Mouse (Mus musculus): ENCODE data around the gene Cdc42bpb. TPM values are rescaled to one million over a fixed set of nuclear protein-coding genes. Genes with fewer than 3 reads are reported as not detected.

Gene Cdc42bpb
- polyA plus RNA-seq, 1 experiment from 2014 or later = 39.8 TPM

DNA sequence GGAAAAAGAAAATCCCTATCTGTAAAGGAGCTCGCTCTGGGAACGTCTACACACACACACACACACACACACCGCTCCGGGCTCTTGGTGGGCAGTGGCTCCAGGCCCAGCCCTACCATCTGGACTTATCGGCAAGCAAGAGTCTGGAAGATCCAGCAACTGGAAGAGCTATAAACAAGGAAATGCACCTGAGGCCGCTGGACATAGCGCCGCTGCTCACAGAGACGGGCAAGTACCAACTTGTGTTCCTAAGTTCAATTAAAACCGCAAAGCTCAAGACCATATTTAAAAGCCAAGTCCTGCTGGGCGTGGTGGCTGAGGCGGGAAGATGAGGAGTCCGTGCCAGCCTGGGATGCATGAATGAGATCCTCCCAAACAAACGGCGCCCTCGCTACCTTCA lies 16.8 kb downstream of the Cdc42bpb start:
- Histone ChIP-seq H3K27me3 (no peaks in the 10 kb centered on the region), H3K36me3 (no peaks in the 10 kb centered on the region), H3K4me2 (replicated peaks) (no peak overlapping the region), H3K4me3 (replicated peaks) (no peak overlapping the region), H3K4me1 (replicated peaks) (peaks cover 44% of the 10 kb centered on the region), H3K9me3 (no peaks in the 10 kb centered on the region), H3K9ac (replicated peaks) (no peak overlapping the region), H3K27ac (no peak overlapping the region)
- no peak for ATAC-seq
- 92% methylated on average over 16 of the region's 16 CpGs for WGBS

DNA sequence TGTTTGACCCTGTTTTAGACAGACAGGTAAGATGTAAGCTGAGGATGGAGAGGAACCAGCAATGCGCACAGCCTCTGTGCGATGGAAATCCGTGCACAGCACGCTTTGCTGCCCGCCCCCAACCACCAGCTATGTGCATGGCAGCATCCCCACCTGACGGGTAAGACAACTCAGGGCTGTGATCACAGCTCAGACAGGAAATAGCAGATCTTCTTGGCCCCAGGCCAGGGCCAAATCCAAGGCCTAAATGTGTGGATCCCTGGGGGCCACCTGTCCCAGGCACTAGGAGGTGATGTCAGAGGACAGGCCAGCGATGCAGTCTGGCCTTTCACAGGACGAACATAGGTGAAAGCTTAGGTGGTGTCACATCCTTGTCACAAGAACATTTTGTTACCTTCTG lies 21.3 kb downstream of the Cdc42bpb start:
- H3K9ac ChIP-seq (replicated peaks) = no peak overlapping the region
- no peaks in the 10 kb centered on the region for H3K9me3 ChIP-seq
- WGBS = 93% methylated on average over 8 of the region's 8 CpGs
- ATAC-seq = no peak
- no peak overlapping the region for H3K27ac ChIP-seq
- 0 out of 2 replicates have a peak, but pooled peaks cover 4% of the 10 kb centered on the region for H3K36me3 ChIP-seq
- H3K4me3 ChIP-seq (replicated peaks) = no peak overlapping the region
- no peak overlapping the region for H3K4me2 ChIP-seq (replicated peaks)
- H3K27me3 ChIP-seq = no peaks in the 10 kb centered on the region
- peaks cover 62% of the 10 kb centered on the region for H3K4me1 ChIP-seq (replicated peaks)

DNA sequence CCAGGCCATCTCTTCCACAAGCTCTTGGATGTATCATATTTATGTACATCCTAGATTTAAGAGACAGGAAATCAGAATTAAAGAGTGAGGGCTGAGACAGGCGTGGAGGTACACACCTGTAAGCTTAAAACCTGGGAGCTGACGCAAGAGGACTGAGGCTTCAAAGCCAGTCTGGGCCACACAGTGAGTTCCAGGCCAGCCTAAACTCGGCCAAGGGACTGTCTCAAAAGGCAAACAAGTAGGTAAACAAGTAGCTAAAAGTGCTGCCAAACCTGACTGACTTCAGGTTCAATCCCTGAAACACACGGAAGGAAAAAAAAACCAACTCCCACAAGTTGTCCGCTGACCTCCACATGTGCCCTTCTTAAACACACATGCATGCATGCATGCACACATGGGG lies 23.4 kb downstream of the Cdc42bpb start:
- WGBS = 81% methylated on average over 5 of the region's 5 CpGs
- ATAC-seq = no peak
- H3K9me3 ChIP-seq = no peaks in the 10 kb centered on the region
- H3K4me3 ChIP-seq (replicated peaks) = no peak overlapping the region
- peak overlapping the region; percentile 48 for H3K27ac ChIP-seq
- H3K4me1 ChIP-seq (replicated peaks) = peaks cover 60% of the 10 kb centered on the region
- H3K9ac ChIP-seq (replicated peaks) = peak overlapping the region; percentile 0; the same call in 1 of the 2 replicates
- no peaks in the 10 kb centered on the region for H3K27me3 ChIP-seq
- H3K36me3 ChIP-seq = 0 out of 2 replicates have a peak, but pooled peaks cover 4% of the 10 kb centered on the region
- no peak overlapping the region for H3K4me2 ChIP-seq (replicated peaks)

DNA sequence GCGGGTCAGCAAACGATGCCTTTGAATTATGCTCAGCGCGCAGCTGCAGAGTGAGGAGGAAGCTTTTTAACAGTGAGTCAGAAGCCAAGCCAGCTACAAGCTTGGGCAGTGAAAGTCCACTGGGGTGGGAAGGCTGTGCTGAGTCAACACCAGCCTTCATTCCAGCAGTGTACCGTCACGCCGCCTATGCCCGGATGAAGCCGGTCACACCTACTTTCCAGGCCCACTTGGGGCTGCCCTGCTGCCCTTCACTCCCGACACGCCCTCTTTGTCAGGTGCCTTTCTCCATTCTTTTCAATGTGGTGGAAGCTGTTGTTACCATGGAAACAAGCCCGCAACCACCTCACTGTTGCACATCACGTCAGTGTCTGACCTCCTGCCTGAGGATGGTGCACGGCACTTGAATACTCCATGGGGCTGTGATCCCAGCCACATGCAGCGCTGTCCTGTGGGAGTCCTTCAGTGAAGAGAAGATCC lies 24.0 kb downstream of the Cdc42bpb start:
- Histone ChIP-seq H3K27ac (peak overlapping the region; percentile 48), H3K36me3 (0 out of 2 replicates have a peak, but pooled peaks cover 4% of the 10 kb centered on the region), H3K9ac (replicated peaks) (peak overlapping the region; percentile 0; the same call in 1 of the 2 replicates), H3K4me3 (replicated peaks) (no peak overlapping the region), H3K4me1 (replicated peaks) (peaks cover 65% of the 10 kb centered on the region), H3K9me3 (no peaks in the 10 kb centered on the region), H3K4me2 (replicated peaks) (peak overlapping the region; percentile 7), H3K27me3 (no peaks in the 10 kb centered on the region)
- WGBS = 47% methylated on average over 15 of the region's 15 CpGs
- peak; percentile 86 for ATAC-seq

DNA sequence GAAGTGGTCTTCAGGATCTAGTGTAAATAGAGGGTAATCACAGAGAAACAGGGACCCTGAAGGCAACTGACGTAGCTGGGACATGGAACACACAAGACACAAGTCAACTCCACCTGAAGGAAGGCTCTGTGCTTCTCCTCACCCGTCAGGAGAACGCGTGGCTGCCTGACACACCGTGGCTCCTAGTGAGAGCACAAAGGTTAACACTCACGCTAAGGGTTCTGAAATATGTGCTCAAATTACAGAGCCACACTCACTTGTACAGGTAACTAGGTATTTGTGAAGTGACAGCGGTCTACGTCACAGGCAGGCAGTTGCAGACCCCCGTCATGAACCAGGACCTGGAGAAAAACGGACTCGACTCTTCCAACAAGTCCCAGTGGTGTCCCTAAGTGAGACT lies 24.5 kb downstream of the Cdc42bpb start:
- no peaks in the 10 kb centered on the region for H3K9me3 ChIP-seq
- peaks cover 60% of the 10 kb centered on the region for H3K4me1 ChIP-seq (replicated peaks)
- 0 out of 2 replicates have a peak overlapping the region, but pooled peaks have one; percentile 0 for H3K9ac ChIP-seq (replicated peaks)
- no peak for ATAC-seq
- H3K27ac ChIP-seq = peak overlapping the region; percentile 48; the same call in 1 of the 2 replicates
- WGBS = 90% methylated on average over 11 of the region's 11 CpGs
- peak overlapping the region; percentile 7; the same call in 1 of the 2 replicates for H3K4me2 ChIP-seq (replicated peaks)
- no peaks in the 10 kb centered on the region for H3K27me3 ChIP-seq
- H3K4me3 ChIP-seq (replicated peaks) = no peak overlapping the region
- H3K36me3 ChIP-seq = 0 out of 2 replicates have a peak, but pooled peaks cover 4% of the 10 kb centered on the region

DNA sequence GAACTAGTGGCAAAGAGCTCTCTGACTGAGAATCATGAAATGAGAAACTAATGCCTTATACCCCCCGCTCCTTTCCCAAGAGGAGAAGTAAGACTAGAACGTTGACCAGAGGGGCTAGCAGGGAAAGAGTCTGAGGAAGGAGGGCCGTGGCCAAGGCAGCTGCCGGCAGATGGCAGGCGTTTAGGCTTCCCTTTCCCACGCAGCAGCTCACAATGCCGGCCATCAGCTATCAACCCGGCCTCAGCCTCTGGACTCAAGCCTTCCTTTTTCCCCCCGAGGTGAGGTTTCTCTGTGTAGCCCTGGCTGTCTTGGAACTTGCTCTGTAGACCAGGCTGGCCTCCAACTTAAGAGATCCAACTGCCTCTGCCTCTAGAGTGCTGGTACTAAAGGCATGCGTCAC lies 25.0 kb downstream of the Cdc42bpb start:
- Histone ChIP-seq H3K9ac (replicated peaks) (no peak overlapping the region), H3K27me3 (no peaks in the 10 kb centered on the region), H3K4me2 (replicated peaks) (no peak overlapping the region), H3K36me3 (0 out of 2 replicates have a peak, but pooled peaks cover 4% of the 10 kb centered on the region), H3K4me3 (replicated peaks) (no peak overlapping the region), H3K27ac (peak overlapping the region; percentile 25; the same call in 1 of the 2 replicates), H3K4me1 (replicated peaks) (peaks cover 56% of the 10 kb centered on the region), H3K9me3 (no peaks in the 10 kb centered on the region)
- 89% methylated on average over 10 of the region's 10 CpGs for whole genome bisulfite sequencing
- no peak for ATAC-seq

DNA sequence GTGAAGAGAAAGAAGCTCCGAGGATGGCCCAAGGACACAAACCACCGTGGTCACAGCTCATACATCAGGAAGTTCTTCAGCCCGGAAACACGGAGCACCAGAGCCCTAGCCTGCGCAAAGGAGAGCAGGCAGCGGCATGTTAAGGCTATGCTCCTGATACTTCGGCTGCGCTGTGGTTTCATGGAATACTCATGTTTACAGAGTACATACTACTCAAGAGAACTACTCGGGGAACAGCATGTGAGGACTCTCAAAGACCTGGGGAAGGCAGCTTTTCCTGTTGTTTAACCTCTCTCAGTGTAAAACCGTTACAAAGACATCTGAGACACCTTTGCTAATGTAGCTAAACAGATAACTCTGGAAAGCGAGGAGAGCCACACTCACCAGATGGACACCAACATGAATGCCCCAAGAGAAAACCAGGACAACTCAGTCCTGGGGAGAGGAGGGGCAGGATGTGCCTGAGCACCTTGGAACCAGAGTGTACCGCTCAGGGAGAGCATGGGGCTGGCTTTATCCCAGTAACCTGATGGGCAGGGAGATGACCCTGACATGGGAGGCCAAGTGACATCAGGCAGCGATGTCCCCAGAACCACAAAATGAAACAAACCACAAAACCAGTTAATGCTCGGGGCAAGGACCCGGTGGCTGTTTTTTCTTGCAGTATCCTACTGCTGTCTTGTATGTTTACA lies 27.8 kb downstream of the Cdc42bpb start:
- 91% methylated on average over 14 of the region's 15 CpGs for WGBS
- H3K27ac ChIP-seq = no peak overlapping the region

DNA sequence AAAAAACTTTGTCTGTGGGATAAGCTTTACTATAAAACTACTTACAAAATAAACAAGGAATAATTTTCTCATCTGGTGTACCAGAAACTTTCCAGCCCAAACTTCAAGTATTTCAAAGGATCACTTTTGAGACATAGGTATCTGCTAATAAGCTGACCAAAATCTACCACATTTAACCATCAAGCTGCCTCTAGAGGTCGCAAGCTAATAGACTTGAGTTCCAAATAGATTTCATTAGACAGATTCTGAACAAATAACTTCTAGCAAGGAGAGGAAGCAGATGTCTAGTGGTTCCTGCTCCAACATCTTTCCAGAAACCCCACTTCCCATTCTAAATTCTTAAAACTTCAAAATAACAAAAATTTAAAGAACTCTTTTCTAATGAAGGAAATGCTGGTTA lies 33.6 kb downstream of the Cdc42bpb start:
- Histone ChIP-seq H3K4me3 (replicated peaks) (no peak overlapping the region), H3K9ac (replicated peaks) (no peak overlapping the region), H3K27ac (no peak overlapping the region), H3K9me3 (no peaks in the 10 kb centered on the region), H3K27me3 (no peaks in the 10 kb centered on the region), H3K36me3 (peaks cover 38% of the 10 kb centered on the region), H3K4me2 (replicated peaks) (no peak overlapping the region), H3K4me1 (replicated peaks) (peaks cover 7% of the 10 kb centered on the region)
- WGBS = 74% methylated on average over 1 of the region's 1 CpGs
- ATAC-seq = no peak

More for the DNA sequence above, 27.8 kb downstream of the Cdc42bpb start:
- H3K27me3 ChIP-seq = no peaks in the 10 kb centered on the region
- peaks cover 37% of the 10 kb centered on the region for H3K4me1 ChIP-seq (replicated peaks)
- no peaks in the 10 kb centered on the region for H3K9me3 ChIP-seq
- H3K36me3 ChIP-seq = 0 out of 2 replicates have a peak, but pooled peaks cover 4% of the 10 kb centered on the region
- H3K4me2 ChIP-seq (replicated peaks) = no peak overlapping the region
- H3K9ac ChIP-seq (replicated peaks) = no peak overlapping the region
- no peak for ATAC-seq
- H3K4me3 ChIP-seq (replicated peaks) = no peak overlapping the region

DNA sequence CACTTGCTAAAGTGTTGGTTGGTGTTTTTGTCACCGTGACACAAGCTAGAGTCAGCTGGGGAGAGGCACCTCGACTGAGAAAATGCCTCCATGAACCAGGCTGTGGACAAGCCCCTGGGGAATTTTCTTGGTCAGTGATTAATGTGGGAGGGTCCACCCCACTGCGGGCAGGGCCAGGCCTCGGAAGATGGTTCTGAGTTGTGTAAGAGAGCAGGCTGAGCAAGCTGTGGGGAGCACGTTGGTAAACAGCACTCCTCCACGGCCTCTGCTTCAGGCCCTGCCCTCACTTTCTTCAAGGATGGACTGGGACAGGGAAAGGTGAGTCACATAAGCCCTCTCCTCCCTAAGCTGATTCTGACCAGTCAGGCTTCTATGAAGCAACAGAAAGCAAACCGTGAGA lies 36.8 kb downstream of the Cdc42bpb start:
- ATAC-seq = no peak
- 86% methylated on average over 7 of the region's 7 CpGs for WGBS
- H3K36me3 ChIP-seq = peaks cover 71% of the 10 kb centered on the region
- H3K4me1 ChIP-seq (replicated peaks) = no peaks in the 10 kb centered on the region
- no peaks in the 10 kb centered on the region for H3K9me3 ChIP-seq
- no peaks in the 10 kb centered on the region for H3K27me3 ChIP-seq
- no peak overlapping the region for H3K4me2 ChIP-seq (replicated peaks)
- H3K27ac ChIP-seq = no peak overlapping the region
- H3K4me3 ChIP-seq (replicated peaks) = no peak overlapping the region
- H3K9ac ChIP-seq (replicated peaks) = no peak overlapping the region

DNA sequence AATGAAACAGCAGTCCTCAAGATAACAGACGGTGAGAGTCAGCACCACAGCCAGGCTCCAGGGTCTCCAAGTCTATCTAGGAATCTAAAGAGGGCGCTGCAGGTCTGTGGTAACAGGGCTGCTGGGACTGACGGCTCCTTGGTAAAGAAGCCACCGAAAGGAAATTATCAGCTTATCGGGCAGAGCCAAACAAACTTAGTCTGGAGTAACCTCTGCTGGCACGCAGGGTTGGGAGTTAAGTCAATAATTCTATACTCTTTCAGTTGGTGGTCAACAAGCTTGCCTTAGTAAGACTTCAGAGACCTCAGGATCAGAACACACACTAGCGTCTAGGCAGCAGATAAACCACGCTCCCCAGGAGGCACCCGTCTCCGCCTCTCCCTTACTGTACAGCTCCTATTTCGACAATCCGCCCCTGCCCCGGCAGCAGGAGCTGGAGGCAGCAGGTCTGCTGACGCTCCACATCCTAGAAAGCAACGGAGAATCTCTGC lies 39.6 kb downstream of the Cdc42bpb start:
- no peak overlapping the region for H3K27ac ChIP-seq
- H3K9me3 ChIP-seq = no peaks in the 10 kb centered on the region
- H3K4me1 ChIP-seq (replicated peaks) = no peaks in the 10 kb centered on the region
- WGBS = 84% methylated on average over 15 of the region's 15 CpGs
- H3K4me3 ChIP-seq (replicated peaks) = no peak overlapping the region
- no peaks in the 10 kb centered on the region for H3K27me3 ChIP-seq
- peaks cover 85% of the 10 kb centered on the region for H3K36me3 ChIP-seq
- no peak overlapping the region for H3K9ac ChIP-seq (replicated peaks)
- ATAC-seq = no peak
- H3K4me2 ChIP-seq (replicated peaks) = no peak overlapping the region

DNA sequence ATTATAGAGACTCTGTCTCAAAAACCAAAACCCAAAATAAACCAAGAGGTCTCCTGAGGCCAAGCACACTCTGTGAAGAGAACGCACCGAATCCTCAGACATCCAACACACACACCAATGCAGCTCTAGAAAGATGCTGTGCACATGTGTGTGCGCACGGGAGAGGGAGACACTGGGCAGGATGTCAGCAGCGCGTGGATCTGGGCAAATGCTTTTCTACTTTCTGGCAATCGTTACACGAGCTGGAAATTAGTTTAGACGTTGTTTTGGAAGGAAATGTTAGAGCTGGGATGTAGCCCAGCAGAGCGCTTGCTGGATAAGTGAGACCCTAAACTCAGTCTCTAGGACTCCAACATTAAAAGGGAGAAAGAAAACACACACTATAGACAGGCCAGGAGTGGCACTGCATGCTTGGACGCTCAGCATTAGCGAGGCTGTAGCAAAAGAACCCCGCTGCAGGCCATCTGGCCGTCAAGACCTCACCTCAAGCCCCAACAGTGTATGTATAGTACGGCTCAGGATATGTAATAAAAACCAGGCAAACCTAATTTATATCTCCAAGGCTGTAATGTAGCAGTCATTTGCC lies 44.4 kb downstream of the Cdc42bpb start:
- 84% methylated on average over 15 of the region's 15 CpGs for WGBS
- H3K27me3 ChIP-seq = no peaks in the 10 kb centered on the region
- H3K9me3 ChIP-seq = no peaks in the 10 kb centered on the region
- no peak for ATAC-seq
- H3K4me2 ChIP-seq (replicated peaks) = no peak overlapping the region
- H3K36me3 ChIP-seq = peaks cover 82% of the 10 kb centered on the region
- H3K9ac ChIP-seq (replicated peaks) = no peak overlapping the region
- H3K4me1 ChIP-seq (replicated peaks) = no peaks in the 10 kb centered on the region
- H3K4me3 ChIP-seq (replicated peaks) = no peak overlapping the region
- no peak overlapping the region for H3K27ac ChIP-seq

DNA sequence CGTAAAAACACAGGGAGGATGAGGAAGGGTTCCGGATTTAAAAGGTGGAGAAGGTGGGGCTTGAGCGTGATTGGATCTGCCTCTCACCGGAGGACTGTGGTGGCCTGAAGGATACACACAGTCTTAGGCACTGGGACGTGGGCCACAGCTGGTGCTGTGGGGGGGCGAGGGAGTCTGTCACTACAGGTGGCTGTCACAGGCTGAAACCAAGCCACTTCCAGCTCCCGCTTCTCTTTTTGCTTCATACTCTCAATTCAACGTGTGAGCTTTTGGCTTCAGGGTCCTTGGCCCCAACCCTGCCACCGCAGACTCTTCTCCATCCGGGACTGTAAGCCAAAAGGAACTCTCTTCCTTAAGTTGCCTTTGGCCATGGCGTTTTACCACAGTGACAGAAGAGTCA lies 45.1 kb downstream of the Cdc42bpb start:
- H3K36me3 ChIP-seq = peaks cover 82% of the 10 kb centered on the region
- no peaks in the 10 kb centered on the region for H3K4me1 ChIP-seq (replicated peaks)
- no peak for ATAC-seq
- no peaks in the 10 kb centered on the region for H3K9me3 ChIP-seq
- no peak overlapping the region for H3K4me2 ChIP-seq (replicated peaks)
- H3K27ac ChIP-seq = no peak overlapping the region
- no peaks in the 10 kb centered on the region for H3K27me3 ChIP-seq
- H3K9ac ChIP-seq (replicated peaks) = no peak overlapping the region
- no peak overlapping the region for H3K4me3 ChIP-seq (replicated peaks)
- whole genome bisulfite sequencing = 95% methylated on average over 11 of the region's 11 CpGs
